Mouse (Mus musculus) E14TG2a.4 (cell line): Measurements from ENCODE around the gene Sgsm3.

ENCODE experiments used
- CTCF ChIP-seq: conservative IDR thresholded peaks from 2 replicates; pipeline ENCODE4 v1.5.1; 2014; ENCODE audit warnings: low read length
- NANOG ChIP-seq: IDR thresholded peaks from 2 replicates; pipeline ENCODE4 v1.6.1; 2014; ENCODE audit warnings: borderline replicate concordance, low read length, mixed read lengths

GRCm38 (mm10) chr15:81021377-81021776 lies 43.8 kb downstream of the Sgsm3 start:
- TF ChIP-seq CTCF (no peak), NANOG (no peak)
